Mouse (Mus musculus): ENCODE results near the gene Srms.

Gene Srms

GRCm38 (mm10) chr2:181174646-181175045 is 38.3 kb downstream of the Srms start:
- no peak for DNase-seq (ENCODE audit: inconsistent age in 2 of 2, low spot score in 1 of 2)

GRCm38 (mm10) chr2:181166469-181166868 is 46.5 kb downstream of the Srms start:
- DNase-seq (ENCODE audit: inconsistent age in 2 of 2, low spot score in 1 of 2), result no peak

GRCm38 (mm10) chr2:181160821-181161220 is 52.2 kb downstream of the Srms start:
- DNase-seq (ENCODE audit: inconsistent age in 2 of 2, low spot score in 1 of 2), result no peak

GRCm38 (mm10) chr2:181159771-181160170 is 53.2 kb downstream of the Srms start:
- DNase-seq (ENCODE audit: inconsistent age in 2 of 2, low spot score in 1 of 2), result peak in 1 of 2 experiments; percentile 41

- DNase-seq (ENCODE audit: inconsistent age in 2 of 2, low spot score in 1 of 2), result no peak
Observed at GRCm38 (mm10) chr2:181159091-181159514, 53.9 kb downstream of the Srms start.

GRCm38 (mm10) chr2:181158471-181158870 is 54.5 kb downstream of the Srms start:
- DNase-seq (ENCODE audit: inconsistent age in 2 of 2, low spot score in 1 of 2), result peak in 1 of 2 experiments; percentile 70

- peak in 1 of 2 experiments; percentile 54 for DNase-seq (ENCODE audit: inconsistent age in 2 of 2, low spot score in 1 of 2)
Observed at GRCm38 (mm10) chr2:181157716-181158302, 55.2 kb downstream of the Srms start.

GRCm38 (mm10) chr2:181157180-181157579 is 55.8 kb downstream of the Srms start:
- DNase-seq (ENCODE audit: inconsistent age in 2 of 2, low spot score in 1 of 2), result no peak

- peak in 1 of 2 experiments; percentile 63 for DNase-seq (ENCODE audit: inconsistent age in 2 of 2, low spot score in 1 of 2)
Observed at GRCm38 (mm10) chr2:181156248-181157121, 56.5 kb downstream of the Srms start, which contains the start of gene Eef1a2. Gene Eef1a2 (minus strand): TSS chr2:181157014.

- DNase-seq (ENCODE audit: inconsistent age in 2 of 2, low spot score in 1 of 2), result peak in 1 of 2 experiments; percentile 64
Observed at GRCm38 (mm10) chr2:181155801-181156200, 57.2 kb downstream of the Srms start.
